Mouse (Mus musculus) kidney, adult 2 months (tissue): ENCODE results near the gene Nfia.

Experiments used
- CTCF ChIP-seq: fragments of 200-500 bp; conservative IDR thresholded peaks from 2 replicates; pipeline ENCODE4 v1.5.1; 2011; ENCODE audit warnings: low read depth, mild to moderate bottlenecking, control low read depth, low read length, moderate library complexity, mixed read lengths; ENCODE audit not compliant: insufficient read depth, insufficient read length
- POLR2A ChIP-seq: fragments of 200-500 bp; IDR thresholded peaks from one replicate; pipeline ENCODE4 v1.6.1; 2011; ENCODE audit warnings: low read depth, low read length, control low read depth

DNA sequence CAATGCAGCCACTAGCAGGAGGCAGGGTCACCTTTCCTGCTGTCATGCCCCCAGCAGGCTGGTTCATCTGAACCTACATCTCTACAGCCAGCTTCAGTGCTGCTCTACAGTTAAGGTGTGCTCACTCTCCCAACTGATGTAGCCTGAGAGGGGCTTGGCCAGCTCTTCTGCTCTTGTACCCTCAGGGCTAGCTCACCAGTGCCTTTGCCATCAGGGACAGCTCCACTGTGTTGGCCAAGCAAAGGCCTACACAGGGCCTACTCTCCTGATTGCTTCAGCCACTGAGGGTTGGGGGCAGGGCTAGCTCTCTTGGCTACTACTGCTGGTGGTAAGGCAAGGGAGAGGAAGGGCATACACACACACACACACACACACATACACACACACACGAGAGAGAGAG is 2.7 kb upstream of the Nfia start:
- TF ChIP-seq CTCF (no peak), POLR2A (no peak)
